Comparison of ENCODE assay signal across 33 mouse cellular contexts in the genomic region with DNA sequence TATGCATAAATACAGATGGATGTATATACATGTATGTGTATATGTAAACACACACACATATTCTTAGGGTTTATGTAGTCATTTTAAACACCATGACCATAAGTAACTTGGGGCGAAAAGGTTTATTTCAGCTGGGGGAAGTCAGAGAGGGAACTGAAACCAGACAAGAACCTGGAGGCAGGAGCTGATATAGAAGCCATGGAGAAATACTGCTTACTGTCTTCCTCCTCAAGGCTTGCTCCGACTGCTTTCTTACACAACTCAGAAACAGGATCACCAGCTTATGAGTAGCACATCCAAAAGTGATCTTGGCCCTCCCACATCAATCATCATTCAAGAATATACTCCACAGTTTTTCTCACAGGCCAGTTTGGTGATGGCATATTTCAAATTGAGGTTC. TPM values are rescaled to one million over a fixed set of nuclear protein-coding genes. Genes with fewer than 3 reads are reported as not detected.
A peak's percentile ranks its signal among the peaks of the same experiment; 100 is the strongest.
DNase-seq lines count a peak whose midpoint lies in the region; ATAC-seq and TF ChIP-seq lines count a peak whose summit lies in the region.
"Had no signal": no experiment of that assay in that cellular context is flagged by ENCODE, and none has a peak within 500 bp of the region (broad histone marks: within the 10 kb centered on the region; RNA-seq: fewer than 3 reads in every experiment).

No protein-coding gene starts in this region.

- no peaks in the 10 kb centered on the region for H3K36me3 ChIP-seq in midbrain, embryonic 10.5 days
- H3K36me3 ChIP-seq: heart, embryonic 10.5 days; heart, embryonic 15.5 days; hindbrain, embryonic 15.5 days; limb, embryonic 12.5 days; neural tube, embryonic 15.5 days; stomach, embryonic 15.5 days had no signal

- no peaks in the 10 kb centered on the region for H3K9me3 ChIP-seq in midbrain, embryonic 10.5 days (replicated peaks)
- H3K9me3 ChIP-seq: forebrain, embryonic 13.5 days; heart, embryonic 10.5 days; heart, embryonic 15.5 days; hindbrain, embryonic 15.5 days; limb, embryonic 12.5 days; neural tube, embryonic 15.5 days; stomach, embryonic 15.5 days had no signal

- TF ChIP-seq POLR2A in bone marrow macrophage, adult 2 months (IDR thresholded peaks at IDR 0.05; ENCODE audit: borderline replicate concordance, low read depth, low read length), result no peak

- H3K4me1 ChIP-seq in bone marrow macrophage, adult 2 months (ENCODE audit: control insufficient read depth, insufficient read depth, low read length), result peaks cover 15% of the 10 kb centered on the region
- no peaks in the 10 kb centered on the region for H3K4me1 ChIP-seq in midbrain, embryonic 10.5 days
- H3K4me1 ChIP-seq: forebrain, embryonic 13.5 days; heart, embryonic 10.5 days; heart, embryonic 15.5 days; hindbrain, embryonic 15.5 days; limb, embryonic 12.5 days; neural tube, embryonic 15.5 days; stomach, embryonic 15.5 days had no signal

- H3K4me3 ChIP-seq in bone marrow macrophage, adult 2 months (ENCODE audit: insufficient read depth, low read length), result no peak overlapping the region
- no peak overlapping the region for H3K4me3 ChIP-seq in midbrain, embryonic 10.5 days
- H3K4me3 ChIP-seq: forebrain, embryonic 13.5 days; heart, embryonic 10.5 days; heart, embryonic 15.5 days; hindbrain, embryonic 15.5 days; limb, embryonic 12.5 days; neural tube, embryonic 15.5 days; stomach, embryonic 15.5 days had no signal

- TF ChIP-seq CTCF in bone marrow macrophage, adult 2 months (IDR thresholded peaks at IDR 0.05; ENCODE audit: low read depth, low read length), result no peak

- peak overlapping the region; percentile 87 for H3K27ac ChIP-seq in bone marrow macrophage, adult 2 months (ENCODE audit: insufficient read depth, low read depth, low read length)
- no peak overlapping the region for H3K27ac ChIP-seq in midbrain, embryonic 10.5 days (replicated peaks)
- H3K27ac ChIP-seq: forebrain, embryonic 13.5 days; heart, embryonic 10.5 days; heart, embryonic 15.5 days; hindbrain, embryonic 15.5 days; limb, embryonic 12.5 days; neural tube, embryonic 15.5 days; stomach, embryonic 15.5 days had no signal

- no peaks in the 10 kb centered on the region for H3K27me3 ChIP-seq in midbrain, embryonic 10.5 days (ENCODE audit: low read depth, poor library complexity, severe bottlenecking)
- H3K27me3 ChIP-seq: forebrain, embryonic 13.5 days; heart, embryonic 15.5 days; hindbrain, embryonic 15.5 days; limb, embryonic 12.5 days; neural tube, embryonic 15.5 days; stomach, embryonic 15.5 days had no signal

- DNase-seq in lung, postnatal 36 days, result peak; percentile 28
- no peak for DNase-seq in lung, postnatal 10 days
- no peak for DNase-seq in midbrain, embryonic 10.5 days (ENCODE audit: low spot score)
- DNase-seq in layer of hippocampus, postnatal 25 days (ENCODE audit: extremely low spot score in 1 of 2, low spot score in 1 of 2), result no peak
- no peak for DNase-seq in Muller cell, postnatal 12 days (ENCODE audit: inconsistent ontology term)
- DNase-seq: adrenal gland, postnatal 36 days; cerebellum, adult 8-10 months; cerebellum, postnatal 25 days; gastrocnemius, postnatal 10 days; heart, postnatal 36 days; kidney, adult 11 months; kidney, postnatal 36 days; lung, postnatal 14 days; midbrain, embryonic 14.5 days; right cerebral cortex, adult 18-20 months; right cerebral cortex, postnatal 4 days had no signal

- 88% methylated on average over 2 of the region's 2 CpGs for WGBS in midbrain, embryonic 10.5 days

- ATAC-seq in hematopoietic stem cell, adult 5-6 weeks (replicated peaks in 1 of 2; ENCODE audit: insufficient read depth in 1 of 2, low FRiP score in 2 of 2, low TSS enrichment in 1 of 2, low read depth in 1 of 2, poor library complexity in 2 of 2, severe bottlenecking in 2 of 2), result peak; percentile 53 to 55; a peak in 2 of 4 replicates
- ATAC-seq in neutrophil, adult 5-6 weeks (ENCODE audit: extremely low read depth, insufficient number of reproducible peaks, low FRiP score, poor library complexity, severe bottlenecking), result peak; percentile 65; the same call in 1 of the 2 replicates
- ATAC-seq: forebrain, embryonic 13.5 days; inflammation-experienced regulatory T-cells, adult 6 months had no signal

RNA-seq across cellular contexts. Expression of gene F9, which starts 2.2 kb away (rescaled TPM):
- polyA plus RNA-seq in bone marrow macrophage, adult 2 months (2012; ENCODE audit: insufficient read depth, insufficient read length, missing spikeins), result 0.77 and 1.2 TPM in 2 replicates
- not detected in 2 replicates for total RNA-seq in hematopoietic stem cell, adult 5-6 weeks (2017)
- total RNA-seq in neutrophil, adult 5-6 weeks (2017), result 0.70 and 0.74 TPM in 2 replicates
- not detected in 2 replicates for polyA plus RNA-seq in midbrain, embryonic 10.5 days (2016; fragmentation: Nextera tagmentation; extraction: Ambion mirVana)
- under 1 TPM; 0.52 to 0.61 TPM for total RNA-seq in layer of hippocampus, postnatal 25 days (2021)
- total RNA-seq: adrenal gland, postnatal 36 days; gastrocnemius, postnatal 10 days; heart, postnatal 36 days; megakaryocyte-erythroid progenitor cell, adult 5-6 weeks; MEL had no signal
- polyA plus RNA-seq: embryonic facial prominence, embryonic 11.5 days; forebrain, embryonic 13.5 days; gonadal fat pad, adult 2 months; heart, embryonic 10.5 days; heart, embryonic 15.5 days; hindbrain, embryonic 15.5 days; inflammation-experienced regulatory T-cells, adult 6 months; kidney, embryonic 16.5 days; limb, embryonic 12.5 days; midbrain, embryonic 14.5 days; neural tube, embryonic 15.5 days; urinary bladder, adult 2 months had no signal
